Mouse (Mus musculus) CD4-positive helper T cell, adult 2 months (primary cell): Measurements from ENCODE around the gene Vps53.

Experiments
- DNase-seq: peaks from one replicate; pipeline ENCODE4 v3.0.0-alpha.2; 2012; ENCODE audit warnings: low read depth, missing footprints, low spot score

Vps53 gene

DNA sequence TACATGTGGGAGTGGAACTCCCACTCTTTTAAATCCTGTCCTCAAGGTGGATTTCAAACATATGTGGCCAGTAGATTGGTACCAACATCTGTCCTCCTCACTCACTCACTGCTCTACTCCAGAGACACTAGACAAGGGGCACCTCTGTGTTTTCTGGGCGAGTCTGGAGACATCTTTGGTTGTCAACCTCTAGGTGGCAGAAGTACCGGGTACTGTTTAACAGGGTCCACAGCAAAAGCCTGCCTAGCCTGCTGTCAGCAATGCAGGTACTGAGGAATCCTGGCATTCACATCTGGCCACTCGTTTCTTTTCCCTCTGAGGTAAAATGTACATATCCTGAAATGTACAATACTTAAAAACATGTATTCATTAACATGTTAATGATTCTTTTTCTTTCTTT lies 123.0 kb downstream of the Vps53 start:
- peak; percentile 22 for DNase-seq

DNA sequence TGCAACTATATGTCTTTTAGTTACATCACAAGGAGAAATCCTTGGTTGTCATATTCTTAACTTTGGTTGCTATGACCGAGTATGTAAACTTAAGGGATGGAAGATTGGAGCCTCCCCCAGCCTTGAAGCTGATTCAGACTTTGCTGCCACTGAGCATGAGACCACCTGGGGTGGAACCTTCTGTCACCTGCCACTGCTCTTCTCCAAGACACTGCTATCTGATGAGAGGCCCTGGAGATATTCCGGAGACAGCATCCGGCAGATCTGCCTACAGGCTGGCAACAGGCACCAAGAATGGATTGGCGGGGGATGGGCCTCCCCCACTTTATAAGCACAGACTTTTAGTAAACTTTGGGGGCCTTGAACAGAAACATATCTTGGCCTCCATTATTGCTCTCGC lies 127.0 kb downstream of the Vps53 start:
- DNase-seq, result no peak

DNA sequence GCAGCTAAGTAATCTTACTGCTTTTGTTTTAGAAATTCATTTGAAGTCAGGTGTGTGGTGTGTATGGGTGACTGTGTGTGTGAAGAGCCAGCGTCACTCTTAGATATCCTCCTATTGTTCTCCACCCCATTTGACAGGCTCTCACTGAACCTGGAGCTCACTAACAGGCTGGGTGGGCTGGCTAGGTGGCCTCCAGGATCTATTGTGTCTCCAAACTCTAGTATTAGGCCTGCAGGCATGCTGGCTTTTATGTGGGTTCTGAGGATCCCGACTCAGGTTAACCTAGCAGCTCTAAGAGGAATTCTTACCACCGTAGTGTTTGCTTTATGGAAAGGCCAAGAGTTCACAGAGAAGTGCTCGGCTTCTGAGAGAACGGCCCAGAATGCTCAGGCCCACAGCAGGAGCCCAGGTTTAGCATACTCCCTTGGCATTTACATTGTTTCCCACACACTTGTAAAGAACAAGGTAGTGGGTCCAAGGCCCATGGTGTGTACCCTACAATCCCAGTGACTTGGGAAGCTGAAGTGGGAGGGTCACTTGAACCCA lies 128.4 kb downstream of the Vps53 start:
- no peak for DNase-seq

DNA sequence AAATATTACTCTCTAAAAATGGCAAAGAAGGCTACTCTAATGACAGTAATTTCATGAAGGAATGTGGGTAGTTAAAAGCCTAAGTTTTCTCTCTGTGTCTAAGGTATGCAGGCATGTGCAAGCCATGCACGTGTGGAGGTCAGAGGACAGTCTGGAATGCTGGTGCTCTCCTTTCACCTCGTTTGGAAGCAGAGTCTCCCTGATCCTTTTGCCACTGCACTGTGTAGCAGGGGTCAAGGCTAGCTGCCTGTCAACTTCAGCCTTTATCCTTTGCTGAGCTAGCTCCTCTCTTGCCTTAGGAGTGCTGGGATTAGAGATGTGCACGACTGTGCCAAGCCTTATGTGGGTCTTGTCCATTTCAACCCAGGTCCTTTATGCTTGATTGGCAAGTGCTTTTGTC lies 128.9 kb downstream of the Vps53 start:
- no peak for DNase-seq

DNA sequence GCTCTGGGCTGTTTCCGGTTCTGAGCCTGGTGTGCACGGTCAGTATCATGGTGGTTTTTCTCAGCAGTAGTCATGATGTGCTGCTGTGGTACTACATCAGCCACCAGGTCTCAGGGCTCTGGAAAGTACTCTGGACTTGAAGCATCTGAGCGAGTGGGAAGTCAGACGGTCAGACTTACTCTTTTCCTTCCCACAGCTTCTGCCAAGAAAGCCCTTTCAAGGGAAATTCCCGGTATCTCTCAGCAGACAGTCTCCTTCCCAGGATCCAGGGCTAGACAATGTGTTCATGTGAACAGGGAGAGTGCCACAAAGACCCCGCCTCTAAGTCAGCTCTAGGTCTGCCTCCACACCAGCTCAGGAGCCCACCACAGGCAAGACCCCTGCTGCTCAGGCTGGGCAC lies 134.1 kb downstream of the Vps53 start:
- DNase-seq, result no peak

DNA sequence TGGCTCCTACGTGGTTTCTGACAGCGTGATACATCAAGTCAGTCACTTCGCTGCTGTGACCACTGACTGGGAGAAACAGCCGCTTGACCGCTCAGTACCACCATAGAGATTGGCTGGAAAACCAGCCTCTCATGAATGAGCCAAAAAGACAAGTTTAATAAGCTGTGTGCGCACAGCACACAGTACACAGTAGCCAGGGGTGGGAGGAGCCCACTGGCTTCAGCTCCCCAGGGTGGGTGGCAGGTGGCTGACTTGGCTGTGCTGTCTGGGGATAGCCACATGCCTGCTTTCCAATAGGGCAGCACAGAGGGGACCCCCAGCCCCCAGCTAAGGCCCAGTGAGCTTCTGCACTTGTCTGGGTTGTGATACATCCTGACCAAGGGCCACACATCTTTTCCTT lies 135.0 kb downstream of the Vps53 start:
- no peak for DNase-seq

DNA sequence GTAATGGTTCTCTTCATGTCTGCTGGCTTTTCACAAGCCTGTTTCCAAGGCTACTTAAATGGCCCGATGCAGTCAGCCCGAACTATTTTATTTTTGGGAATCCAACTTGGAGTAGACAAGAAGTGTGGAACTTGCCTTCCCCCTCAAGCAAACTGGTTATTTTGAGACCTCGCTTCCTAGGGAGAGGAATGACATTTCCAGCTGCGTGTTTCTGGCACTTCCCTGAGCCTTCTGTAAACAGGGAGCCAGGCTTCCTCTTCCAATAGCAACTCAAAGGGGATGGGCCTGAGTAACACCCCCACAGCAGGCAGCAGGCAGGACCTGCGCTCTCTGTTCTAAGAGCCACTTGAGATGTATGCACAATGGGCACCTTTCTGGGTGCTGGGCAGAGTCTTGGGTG lies 136.6 kb downstream of the Vps53 start:
- no peak for DNase-seq

DNA sequence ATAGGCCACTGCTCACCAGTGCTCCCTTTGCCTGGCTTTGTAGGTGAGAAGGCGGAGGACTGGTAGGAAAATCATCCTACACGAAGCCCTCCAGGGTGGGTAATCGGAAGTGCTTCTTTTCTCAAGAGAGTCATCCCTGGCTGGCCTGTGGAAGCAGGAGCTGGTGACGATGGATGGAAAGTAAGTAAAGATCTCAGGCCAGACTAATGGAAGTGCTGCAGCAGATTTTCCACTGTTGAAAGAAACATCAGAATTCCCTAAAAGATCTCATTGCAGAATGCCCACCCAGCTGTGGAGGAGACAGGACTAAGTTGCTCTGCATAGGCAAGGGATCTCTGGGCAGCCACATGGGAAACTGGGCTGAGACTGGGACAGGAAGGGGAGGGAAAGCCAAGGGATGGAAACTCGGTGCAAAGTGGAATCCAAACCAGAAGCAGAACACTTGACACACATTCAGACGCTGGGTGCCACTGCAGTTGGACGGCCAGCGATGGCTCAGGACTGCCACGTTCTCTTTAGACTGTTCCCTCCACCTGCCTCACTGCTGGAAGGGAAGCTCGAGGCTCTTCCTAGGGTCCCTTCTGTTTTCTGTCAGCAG lies 137.3 kb downstream of the Vps53 start:
- DNase-seq, result no peak

DNA sequence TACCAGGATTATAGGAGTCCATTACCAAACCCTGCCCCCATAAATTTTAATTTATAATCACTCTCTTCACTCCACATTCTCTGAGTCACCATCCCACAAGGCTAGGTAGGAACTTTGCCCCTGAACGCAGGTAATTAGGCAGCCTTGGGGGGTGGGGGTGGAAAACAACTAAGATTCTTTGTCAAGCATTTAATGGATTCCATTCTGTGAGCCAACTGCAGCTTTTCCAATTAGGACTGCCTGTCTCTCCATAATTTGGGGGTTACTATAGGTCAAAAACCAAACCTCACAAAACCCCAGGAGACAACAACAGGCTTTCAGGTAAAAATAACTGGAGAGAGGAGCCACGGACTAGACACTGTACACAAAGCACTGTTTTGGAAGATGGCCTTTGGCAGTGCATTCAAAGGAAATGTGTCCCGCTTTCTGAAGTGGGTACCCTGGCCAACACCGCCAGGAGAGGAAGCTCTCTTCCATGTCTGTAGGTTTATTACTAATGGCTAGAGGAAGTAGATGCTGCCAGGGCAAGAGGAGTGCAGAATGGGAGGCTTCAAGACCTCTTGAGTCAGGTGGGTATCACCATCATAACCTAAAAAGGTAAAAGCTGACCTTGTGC lies 138.6 kb downstream of the Vps53 start:
- no peak for DNase-seq

DNA sequence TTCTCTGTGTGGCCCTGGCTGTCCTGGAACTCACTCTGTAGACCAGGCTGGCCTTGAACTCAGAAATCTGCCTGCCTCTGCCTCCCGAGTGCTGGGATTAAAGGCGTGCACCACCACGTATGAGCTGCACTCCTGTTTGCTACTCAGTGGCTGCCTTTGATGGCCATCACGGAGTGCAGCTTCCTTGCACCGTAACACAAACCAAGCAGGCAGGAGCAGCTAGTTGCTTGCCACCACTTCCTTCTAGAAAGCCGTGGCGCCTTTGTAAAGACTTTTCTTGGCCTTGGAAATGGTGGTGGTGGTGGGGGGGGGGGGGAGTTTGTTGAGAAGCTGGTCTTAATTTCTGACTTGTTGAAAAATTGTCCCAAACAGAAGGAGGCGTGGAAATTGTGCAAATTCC lies 139.3 kb downstream of the Vps53 start:
- peak; percentile 41 for DNase-seq

DNA sequence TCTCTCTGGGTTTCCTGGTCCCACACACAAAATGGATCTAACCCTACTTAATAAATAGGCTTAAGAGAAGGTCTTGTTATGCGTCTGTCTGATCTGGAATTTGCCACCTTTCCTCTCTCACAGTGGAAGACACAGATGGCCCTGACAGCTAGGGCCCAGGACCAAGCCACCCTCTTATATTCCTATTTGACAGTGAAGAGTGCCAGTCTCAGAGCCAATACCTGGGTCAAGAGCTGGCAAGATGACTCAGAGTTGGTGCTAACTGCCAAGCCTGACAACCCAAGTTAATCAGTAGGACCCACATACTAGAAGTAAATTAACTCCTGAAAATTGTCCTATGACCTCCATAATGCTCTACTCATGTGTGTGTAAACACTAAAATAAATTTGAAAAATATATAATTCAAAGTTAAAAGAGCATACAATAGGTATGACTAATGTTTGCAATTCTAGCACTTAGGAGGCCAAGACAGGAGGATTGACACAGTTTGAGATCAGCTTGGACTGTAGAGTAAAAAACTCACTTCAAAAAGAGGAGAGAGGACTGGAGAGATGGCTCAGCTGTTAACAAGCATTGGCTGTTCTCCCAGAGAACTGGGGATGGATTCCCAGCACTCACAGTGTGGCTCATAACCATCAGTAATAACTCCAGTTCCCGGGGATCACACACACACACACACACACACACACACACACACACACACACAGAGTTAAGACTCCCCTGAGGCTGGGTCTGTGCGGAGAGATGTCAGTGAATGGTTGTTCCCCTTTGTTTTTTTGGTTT lies 140.0 kb downstream of the Vps53 start:
- no peak for DNase-seq

DNA sequence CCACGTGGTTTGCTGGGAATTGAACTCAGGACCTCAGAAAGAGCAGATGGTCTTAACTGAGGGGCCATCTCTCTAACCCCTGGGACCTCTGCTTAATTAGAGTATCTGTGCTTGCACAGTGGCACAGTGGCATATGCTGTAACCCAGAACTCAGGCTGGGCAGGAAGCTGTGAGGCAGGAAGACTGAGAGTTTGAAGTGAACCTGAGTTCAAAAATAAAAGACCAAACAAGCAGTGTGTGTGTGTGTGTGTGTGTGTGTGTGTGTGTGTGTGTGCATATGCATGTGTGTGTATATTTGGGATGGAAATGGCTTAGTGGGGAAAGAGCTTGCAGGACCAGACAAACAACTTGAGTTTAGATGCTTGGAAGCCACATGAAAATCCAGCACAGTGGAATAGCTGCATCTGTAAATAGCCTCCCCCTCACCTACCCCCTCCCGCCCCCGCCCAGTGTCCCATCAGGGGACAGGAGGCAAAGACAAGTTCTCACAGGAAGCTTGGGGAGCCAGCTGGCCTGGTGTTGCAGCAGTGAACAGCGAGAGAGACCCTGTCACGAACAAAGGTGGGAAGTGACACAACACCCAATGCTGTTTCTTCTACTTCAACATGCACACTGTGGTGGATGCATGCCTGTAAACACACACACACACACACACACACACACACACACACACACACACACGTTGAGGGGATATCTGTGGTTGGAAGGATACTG lies 141.7 kb downstream of the Vps53 start:
- peak; percentile 57 for DNase-seq

DNA sequence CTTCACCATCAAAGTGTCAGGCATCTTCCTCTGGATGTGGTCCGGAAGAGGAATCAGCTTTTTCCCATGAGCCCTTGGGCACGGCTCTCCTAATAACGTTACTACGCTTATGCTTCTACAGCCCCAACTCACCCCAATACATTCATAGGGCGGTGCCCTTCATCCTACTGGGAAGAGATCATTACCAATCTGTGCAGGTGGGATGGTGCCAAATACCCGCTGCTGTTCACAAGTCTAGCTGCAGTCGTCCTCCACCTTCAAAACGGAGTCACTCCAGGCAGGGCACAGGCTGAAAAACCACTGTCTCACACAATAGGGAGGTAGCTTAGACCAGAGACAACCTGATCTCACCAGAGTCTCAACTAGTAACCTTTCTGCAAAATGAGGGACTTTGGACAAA lies 144.3 kb downstream of the Vps53 start:
- DNase-seq, result no peak

DNA sequence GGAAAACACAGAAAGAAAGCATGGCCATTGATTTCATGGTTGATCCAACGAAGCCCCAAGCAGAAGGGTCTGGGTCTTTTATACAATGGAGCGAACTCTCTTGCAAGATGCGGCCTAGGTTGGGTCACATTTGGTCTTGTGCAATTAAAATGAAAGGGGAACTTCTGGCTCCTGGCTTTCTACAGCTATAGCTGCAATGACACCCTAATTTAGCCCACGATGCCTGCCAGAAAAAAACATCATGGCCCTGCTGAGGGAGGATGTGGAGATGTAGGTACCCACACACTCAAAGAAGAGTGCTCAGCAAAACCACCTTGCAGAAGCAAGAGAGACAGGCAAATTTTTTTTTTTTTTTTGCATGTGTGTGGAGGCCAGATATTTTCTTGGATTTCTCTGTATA lies 145.6 kb downstream of the Vps53 start:
- no peak for DNase-seq

DNA sequence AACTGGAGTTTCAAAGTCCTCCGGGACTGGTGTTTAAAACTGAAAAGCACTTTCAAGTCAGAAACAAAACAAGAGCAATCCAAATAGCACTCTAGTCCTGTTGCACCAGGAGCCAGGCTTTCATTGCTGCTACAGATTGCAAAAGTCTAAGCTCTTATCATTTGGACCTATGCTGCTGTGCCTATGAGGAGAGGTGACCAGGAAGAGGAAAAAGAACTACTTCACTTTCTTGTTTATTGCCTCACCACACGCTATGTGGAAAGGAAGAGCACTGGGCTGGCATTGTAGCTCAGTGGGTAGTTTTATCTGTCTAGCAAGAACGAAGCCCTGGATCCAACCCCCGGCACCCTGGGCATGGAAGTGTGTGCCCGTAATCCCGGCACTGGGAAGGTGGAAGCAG lies 146.1 kb downstream of the Vps53 start:
- no peak for DNase-seq

DNA sequence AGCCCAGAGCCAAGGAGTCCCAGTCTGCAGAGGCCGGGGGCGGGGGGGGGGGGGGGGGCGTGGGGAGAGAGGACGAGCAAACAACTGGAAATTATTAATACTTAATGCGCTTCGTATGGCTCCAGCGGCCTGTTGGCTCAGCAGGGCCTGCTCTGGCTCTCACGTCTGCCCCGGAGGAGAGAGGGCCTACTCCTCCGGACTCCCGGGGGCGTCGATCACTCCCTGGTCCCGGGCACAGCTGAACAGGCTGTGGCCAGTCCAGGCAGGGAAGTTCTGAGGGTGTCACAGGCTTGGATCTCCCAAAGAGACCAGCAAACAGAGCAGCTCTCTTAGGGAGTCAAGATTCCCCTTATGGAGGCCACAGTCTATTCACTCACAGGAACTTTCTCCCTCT lies 151.4 kb downstream of the Vps53 start:
- DNase-seq, result peak; percentile 20

DNA sequence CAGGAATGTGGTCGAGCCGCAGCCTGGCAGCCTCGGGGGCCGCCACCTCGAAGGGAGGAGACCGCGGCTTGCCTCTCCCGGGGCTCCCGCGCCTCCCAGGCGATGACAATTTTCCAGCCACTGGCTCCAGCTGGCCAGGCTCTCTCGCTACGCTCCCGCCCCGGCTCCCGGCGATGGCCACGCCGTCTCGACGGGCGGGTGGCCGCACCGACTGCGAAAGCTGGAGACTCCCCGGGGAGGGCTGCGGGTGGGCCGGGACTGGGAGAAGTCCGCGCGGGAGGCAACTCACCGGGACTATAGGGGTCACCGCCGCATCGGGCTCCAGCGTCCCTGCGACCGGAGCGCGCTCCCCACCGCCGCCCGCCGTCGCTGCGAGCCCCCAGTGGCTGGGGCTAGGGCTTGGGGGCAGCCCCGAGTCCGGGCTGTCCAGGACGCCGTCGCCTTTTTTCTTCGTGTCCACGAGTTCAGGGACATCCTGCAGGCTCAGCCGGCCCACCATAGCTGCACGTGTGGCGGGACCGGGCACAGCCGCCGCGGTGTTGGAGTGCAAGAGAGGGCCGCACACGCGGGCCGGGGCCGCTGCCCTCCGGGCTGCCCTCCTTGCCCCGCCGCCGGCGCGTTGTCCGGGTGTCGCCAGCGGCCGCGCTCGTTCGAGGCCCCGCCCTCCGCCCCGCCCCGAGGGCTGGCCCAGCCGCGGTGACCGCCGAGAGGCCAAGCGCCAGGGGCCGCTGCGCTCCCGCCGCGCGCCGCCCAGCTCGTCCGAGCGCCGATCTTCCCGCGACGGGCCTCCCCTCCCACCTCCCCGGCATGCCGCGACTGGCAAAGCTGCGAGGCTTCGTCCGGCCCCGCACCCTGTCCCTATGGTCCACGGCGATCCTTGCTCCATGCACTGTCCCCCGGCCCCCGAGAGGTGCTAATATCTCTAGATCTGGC lies 152.0 kb downstream of the Vps53 start, which contains the start of gene Rflnb:
TSS of gene Rflnb (minus strand) at position 644 of the 933 bp plus-strand sequence.
- DNase-seq, result peak; percentile 69

DNA sequence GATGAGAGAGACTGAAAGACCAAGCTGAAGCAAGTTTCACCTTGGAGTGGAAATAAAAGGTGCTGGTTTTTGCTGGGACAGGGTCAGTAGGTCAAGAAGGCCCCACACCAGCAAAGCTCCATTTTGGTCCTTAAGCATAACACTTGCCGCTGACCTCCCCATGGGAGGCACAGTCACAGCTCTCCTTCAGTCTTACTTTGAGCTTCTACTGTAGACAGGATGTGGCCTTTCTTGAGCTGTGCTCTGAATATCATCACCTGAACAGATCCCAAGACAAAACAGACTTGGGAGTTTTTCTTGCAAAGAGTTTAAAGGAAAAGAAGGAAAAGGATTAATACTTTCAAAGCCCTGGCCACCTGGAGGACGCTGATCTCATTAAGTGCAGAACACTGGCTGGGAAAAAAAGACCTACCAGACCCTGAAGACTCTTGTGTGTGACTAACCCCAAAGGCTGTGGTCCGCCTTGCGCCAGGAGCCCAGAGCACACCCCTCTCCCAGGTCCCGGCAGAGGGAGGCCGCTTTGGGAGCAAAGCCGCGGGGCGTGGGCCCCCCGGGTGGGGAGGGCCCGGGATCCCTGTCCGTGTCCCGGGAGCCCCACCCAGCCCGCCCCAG lies 152.8 kb downstream of the Vps53 start:
- peak; percentile 24 for DNase-seq

DNA sequence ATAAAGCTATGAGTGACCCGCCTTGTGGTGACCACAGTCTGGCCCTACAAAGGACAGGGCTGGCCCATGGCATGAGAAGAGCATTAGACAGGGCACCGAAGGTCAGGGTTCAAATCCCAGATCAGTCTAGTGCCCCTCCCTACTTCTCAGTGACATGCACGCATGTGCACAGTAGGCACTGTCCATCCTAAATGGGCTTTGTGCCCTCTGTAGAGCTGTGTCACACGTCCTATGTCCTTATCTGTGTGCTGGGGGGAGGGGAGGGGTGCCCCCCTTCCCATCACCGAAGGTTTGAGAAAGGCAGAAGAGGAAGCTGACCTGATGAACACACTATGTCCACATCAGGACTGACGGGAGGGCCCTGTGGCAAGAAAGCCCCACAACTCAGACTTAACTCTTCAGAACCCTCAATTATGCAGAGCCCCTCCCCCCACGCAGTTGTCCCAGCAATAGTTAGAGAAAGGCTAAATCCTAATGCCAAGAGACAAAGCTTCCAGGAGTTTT lies 154.3 kb downstream of the Vps53 start:
- DNase-seq, result no peak

DNA sequence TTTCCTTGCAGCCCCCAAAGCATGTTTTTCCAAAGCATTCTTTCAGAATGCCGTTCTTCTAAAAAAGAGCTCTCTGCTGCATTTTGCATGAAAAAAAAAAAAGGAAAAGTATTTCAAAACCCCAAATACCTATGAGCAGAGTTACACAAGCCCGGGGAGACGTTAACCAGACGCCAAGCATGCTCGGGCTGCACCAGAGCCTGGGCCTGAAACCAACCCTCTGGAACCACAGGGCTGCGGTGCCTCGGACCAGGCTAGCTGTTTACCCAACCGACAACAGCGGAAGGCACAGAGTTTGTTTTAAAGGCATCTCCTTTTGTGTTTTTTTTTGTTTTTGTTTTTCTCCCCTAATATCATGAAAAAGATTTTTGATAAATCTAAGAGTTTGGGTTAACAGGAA lies 158.5 kb downstream of the Vps53 start:
- DNase-seq, result no peak
